Mouse (Mus musculus) kidney, adult 2 months (tissue): ENCODE data around the gene Nupr1l.

Experiments used
- CTCF ChIP-seq: fragments of 200-500 bp; conservative IDR thresholded peaks from 2 replicates; pipeline ENCODE4 v1.5.1; 2011; ENCODE audit warnings: low read depth, mild to moderate bottlenecking, control low read depth, low read length, moderate library complexity, mixed read lengths; ENCODE audit not compliant: insufficient read depth, insufficient read length
- POLR2A ChIP-seq: fragments of 200-500 bp; IDR thresholded peaks from one replicate; pipeline ENCODE4 v1.6.1; 2011; ENCODE audit warnings: low read depth, low read length, control low read depth

DNA sequence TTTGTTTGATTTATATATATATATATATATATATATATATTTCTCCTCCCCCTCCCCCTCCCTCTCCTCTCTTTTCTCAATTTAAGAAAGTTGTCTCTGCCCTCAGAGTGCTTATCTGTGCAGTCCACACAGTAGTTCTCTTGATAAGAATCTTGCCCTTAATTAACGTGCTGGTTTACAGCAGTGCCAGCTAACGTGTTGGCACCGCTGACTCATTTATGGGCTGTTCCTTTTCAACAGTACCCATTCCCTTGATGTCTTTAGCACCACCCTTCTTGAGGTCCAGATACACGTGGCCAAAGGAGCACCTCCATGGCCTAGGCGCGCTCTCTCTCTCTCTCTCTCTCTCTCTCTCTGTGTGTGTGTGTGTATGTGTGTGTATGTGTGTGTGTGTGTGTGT lies 47.5 kb downstream of the Nupr1l start:
- TF ChIP-seq CTCF (no peak), POLR2A (no peak)
